Mouse (Mus musculus) naive thymus-derived CD4-positive, alpha-beta T cell, adult 2 months (primary cell): Measurements from ENCODE around the gene Mtx3.

Source experiments
- DNase-seq: peaks from one replicate; pipeline ENCODE4 v3.0.0-alpha.2; 2011; ENCODE audit warnings: low read depth

Mtx3 gene

GRCm38 (mm10) chr13:92884206-92884605 lies 39.6 kb downstream of the Mtx3 start:
- no peak for DNase-seq

DNA sequence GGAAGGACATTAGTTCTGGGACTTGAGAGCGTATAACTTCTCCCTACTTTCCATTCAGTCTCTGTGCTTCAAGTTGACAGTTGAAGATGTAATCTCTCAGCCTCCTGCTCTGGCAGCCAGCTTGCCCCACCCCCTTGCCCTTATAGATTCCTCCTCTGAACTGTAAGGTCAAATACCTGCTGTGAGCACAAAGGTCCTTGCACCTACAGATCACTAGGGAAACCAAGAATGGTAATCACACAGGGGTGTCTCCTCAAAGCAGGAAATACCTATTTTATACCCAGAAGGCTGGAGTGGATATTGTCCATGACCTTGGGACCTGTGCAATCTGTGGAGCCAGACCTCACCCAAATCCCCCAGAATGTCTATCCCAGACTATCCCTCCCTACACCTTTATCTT lies 40.4 kb downstream of the Mtx3 start:
- no peak for DNase-seq

- DNase-seq = no peak
Measured at GRCm38 (mm10) chr13:92899087-92899486, 54.5 kb downstream of the Mtx3 start.

DNA sequence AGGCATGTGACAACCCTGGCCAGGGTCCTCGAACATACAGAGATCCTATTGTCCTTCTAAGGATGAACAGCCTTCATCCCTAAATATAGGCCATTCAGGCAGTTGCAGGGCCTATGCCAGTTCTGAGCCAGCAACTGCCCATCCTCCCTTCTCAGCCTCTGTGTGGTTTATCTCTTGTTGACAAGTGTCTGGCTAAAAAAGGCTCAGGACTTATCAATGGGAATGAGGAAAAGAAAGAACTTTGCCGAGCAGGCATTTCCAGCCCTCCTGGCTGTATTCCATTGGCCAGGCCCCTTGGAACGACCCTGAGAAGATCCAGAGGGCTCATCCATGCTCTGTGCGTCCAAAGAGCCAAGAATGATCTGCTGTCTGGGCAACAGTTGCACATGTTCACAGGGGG lies 58.7 kb downstream of the Mtx3 start:
- DNase-seq = no peak

DNA sequence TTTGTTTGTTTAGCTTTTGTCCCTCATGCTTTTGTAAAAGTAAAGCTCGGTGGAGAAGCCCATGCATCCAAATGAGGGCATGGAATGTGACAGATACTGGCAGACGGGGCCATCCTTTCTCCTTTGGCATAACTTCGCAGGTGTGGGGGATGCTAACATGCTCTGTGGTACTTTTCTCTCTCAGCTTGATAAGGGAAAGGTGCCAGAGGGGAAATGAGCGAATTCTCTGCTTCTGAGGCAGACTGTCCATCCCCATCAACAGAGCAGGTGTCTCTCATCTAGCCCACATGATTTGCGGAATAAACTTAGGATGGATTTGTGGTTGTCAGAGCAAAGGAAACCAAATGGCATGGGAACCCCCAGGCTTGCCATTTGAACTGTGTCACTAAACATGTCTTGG lies 61.4 kb downstream of the Mtx3 start:
- DNase-seq = no peak

GRCm38 (mm10) chr13:92907366-92907765 lies 62.8 kb downstream of the Mtx3 start:
- no peak for DNase-seq
